Mouse (Mus musculus): ENCODE results near the gene Gamt.

GRCm38 (mm10) chr10:80208841-80209371 lies 51.9 kb downstream of the Gamt start:
- TF ChIP-seq CTCF (IDR thresholded peaks at IDR 0.05; ENCODE audit: low read depth, low read length), result no peak
- no peak for TF ChIP-seq POLR2A (IDR thresholded peaks at IDR 0.05; ENCODE audit: borderline replicate concordance, low read depth, low read length)

Data from bone marrow macrophage, adult 2 months (primary cell).